Mouse (Mus musculus) lung, adult 18-20 months (tissue): ENCODE data around the gene Fam13c.
A peak's percentile ranks its signal among the peaks of the same experiment; 100 is the strongest.
"Not testable (repeated sequence)": the region's sequence is repeated elsewhere in the genome, so short reads cannot be mapped to it uniquely, and the experiment has no call there.

ENCODE experiments used
- DNase-seq, 2 experiments: peaks; one replicate each; pipeline ENCODE4 v3.0.0; 2022; ENCODE audit warnings: mixed read lengths in 2 of 2

Fam13c gene

DNA sequence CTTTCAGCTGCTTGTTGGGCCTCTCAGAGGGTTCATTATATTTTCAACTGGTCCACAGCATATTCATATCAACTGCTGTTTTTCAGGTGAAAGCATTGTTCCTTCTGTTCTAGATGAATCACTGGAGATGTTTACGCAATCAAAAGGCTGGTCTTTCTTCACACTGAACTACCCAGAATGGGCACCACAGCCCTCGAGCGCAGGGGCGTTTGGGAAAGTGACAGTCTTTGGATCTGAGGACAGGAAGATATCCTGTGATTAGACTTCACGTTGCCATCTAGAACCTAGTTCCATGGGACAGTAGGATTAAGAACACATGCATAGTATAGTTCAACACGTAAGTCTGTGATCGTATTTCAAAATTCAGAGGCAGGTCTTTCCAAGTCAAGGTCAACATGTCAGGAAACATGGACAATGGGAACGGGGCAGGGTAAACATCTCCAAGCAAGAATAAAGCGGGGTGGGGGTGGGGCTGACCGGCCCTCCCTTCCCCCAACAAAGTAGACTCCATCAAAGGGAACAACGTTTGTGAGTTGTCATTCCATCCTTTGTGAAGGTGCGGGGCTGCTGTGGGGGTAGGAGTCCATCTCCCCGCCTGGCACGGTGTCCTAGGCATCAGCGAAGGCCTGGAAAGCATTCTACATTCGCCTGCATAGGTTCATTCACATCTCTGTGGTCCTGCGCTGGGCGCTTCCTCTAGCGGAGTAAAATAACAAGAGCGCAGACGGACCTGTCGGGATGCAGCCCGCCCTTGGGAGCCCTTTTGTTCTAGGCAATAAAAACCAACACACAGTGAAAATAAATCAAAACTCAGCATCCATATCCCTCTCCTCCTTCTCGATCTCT is at the start of gene Fam13c:
Gene Fam13c, plus strand, starts transcription at position 806 of the 846 bp plus-strand sequence.
- no peak for DNase-seq

DNA sequence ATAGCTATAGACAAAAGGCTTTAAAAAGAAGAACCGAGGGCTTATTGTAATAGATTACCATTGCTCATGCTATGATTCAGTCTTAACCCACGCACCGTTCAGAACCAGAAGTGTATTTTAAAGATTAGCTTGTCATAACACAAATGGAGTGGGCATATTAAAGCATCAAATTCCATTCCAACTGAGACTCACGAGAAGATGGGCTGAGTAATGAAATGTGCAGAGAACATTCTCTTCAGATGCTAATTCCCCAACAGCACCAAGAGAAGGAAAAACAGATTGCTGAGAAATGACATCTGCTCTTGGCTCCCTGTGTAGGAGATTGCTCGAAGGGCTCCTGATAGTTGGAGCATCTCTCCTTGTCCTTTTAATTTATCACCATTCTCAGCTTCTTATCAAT is 44.4 kb upstream of the Fam13c start:
- DNase-seq = no peak

DNA sequence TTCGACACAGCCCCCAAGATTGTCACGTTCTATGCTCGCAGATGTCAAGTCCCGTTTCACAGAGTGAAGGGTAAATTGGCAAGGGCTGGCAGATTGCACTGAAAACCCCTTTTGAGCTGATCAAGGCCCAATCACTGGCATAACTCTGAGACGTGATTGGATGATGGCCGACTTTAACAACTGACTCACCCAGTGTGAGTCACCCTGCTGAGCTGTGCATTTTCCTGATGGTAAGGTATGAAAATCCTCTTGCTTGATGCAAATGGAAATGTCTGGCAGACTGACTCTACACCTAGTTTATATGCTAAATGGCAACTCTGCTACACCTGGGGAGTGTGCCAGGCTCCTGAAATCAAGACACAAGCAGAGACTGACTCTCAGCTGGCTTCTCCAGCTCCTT is 42.1 kb upstream of the Fam13c start:
- no peak for DNase-seq

DNA sequence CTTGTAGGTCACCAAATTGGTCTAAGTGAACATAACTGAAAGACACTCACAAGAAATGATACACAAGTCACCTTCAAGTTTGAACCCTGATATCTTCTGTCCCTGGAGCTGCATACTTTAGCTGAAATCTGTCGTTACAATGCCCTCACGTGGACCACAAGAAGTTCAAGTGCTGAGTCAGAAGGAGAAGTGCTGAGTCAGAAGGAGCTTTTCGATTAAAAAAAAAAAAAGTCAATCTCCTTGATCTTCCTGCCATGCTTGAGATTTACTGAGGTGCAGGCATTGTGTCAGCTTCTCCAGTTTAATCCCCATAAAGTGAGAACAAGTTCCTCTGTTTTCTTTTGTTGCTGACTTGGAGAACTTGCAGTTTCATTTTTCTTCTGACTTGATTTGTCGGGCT is 38.3 kb upstream of the Fam13c start:
- no peak for DNase-seq

DNA sequence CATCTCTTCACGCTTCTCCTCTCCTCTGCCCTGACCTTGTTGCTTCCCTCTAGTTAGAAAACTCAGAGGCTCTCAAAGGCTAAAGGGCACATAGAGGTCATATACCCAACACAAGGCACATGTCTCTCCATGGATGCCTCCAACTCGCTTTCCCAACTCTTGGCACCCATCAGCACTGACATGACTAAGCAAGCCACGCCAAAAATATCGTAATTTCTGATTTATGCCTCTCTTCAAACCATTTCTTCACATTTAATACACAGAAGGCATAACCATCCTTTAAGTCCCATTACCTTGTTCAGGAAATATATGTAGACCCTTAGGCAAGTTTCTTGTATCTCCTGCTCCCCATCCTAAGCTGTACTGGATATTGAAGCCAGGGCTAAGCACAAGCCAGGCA is 37.6 kb upstream of the Fam13c start:
- no peak for DNase-seq

DNA sequence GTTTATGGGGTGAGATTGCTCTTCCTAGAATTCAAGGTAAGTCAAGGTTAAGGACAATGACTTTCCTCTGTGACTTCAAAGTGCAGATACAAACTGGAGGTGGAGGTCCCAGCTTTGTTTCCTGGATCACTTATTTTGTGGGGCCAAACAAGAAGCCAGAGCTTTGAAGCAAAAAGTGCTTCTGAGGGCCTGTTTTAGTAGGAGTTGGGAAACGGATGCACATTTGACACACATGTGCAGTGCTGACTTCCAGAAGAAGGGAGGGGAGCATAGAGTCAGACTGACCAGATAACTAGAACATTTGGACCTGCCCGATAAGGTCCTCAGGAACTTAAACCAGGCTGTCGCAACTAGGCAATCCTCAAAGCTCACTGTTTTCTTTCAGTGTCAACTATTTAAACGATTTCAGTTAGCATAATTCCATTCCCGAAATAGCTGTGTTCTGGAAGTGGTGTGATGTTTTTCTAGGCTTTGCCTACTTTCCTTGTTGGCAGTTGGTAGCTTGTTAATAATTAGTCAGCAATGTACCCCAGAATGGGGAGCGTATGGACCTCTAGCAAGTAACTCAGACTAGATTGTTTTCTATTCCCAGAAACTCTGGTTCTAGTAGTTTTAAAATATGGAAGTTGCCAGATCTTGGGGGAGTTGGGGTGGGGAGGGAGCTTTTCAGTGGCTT is 22.3 kb upstream of the Fam13c start:
- no peak for DNase-seq

DNA sequence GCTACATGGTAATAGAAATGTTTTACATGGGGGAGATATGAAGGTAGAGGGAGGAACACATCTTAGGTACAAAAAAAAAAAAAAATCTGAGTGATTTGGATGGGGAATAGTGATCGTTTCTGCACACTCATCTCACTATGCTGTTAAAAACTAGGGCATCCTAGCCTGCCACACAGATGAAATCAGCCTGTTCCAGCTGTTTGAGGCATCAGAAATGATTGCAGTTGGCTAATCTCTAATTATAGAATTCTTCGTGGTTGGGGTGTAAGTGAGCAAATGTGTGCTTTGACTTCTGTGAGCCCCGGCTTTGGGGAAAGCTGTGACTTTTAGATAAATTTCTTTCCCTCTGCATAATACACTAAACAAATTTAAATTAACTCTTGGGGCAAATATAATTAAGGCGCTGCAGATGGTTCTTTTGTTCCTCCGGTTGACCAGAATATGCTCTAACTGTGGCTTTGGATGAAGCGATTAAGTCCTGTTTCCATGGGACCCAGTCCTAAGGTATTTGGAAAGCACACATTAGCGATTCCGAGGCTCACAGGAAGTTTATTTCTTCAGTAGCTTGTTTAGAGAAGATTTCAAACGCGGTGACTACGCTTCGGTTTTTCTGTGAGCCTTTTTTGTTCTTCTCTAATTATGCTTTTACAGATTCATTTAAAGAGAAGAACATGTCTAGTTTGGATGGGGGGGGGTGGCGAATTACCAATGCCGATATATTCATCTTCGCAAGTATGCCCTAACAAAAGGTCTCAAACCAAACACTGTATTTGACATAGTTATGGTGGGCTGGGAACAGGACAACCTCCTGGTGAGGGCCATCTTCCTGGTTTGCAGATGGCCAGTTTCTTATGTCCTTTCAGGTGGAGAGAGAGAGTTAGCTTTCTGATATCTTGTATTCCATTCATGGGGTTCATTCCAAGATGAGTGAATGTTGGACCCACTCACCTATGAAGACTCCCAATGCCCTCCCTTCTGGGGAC is 20.7 kb upstream of the Fam13c start:
- no peak for DNase-seq

DNA sequence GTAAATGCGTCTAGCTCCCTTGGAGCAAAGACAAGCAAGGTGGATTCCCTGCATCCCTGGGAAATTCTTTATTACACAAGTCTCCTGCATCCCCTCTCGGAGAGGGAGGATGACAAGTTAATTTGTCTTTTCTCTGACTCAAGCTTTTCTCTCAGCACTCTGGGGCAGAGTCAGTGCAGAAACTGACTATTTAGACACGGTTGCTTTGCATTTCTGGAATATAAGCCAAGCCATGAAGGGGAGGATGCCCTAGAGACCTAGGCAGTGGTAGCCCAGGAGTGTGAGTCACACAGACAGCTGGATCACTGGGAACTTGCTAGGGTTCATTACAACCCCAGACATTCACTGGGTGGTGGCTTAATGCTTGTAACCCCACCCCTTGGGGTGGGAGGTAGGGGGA is 13.9 kb upstream of the Fam13c start:
- DNase-seq = no peak

DNA sequence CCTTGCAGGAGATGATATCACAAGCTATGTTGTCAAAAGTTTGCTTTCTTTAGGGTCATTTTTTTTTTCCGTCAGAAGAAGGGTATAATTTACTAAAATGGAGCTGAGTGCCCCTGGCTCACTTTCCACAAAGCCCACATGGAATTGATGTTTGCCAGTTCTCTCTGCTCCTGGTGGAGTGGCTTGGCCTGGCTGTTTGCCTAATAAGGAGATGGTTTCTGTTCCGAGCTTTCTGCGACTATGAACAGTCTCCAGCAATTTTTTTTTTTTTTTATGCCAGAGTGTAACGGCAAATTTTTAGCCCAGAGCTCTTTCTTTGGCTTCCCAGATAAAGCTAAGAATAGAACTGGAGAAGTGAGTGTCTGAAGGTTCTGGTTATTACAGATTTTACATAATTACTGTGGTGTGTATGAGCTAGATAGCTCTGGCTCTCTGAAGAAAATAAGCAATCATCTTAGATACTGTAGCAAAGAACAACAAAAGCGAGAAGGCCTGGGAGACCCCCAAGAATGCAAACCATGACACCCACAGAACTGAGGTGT is 12.1 kb upstream of the Fam13c start:
- DNase-seq = no peak

DNA sequence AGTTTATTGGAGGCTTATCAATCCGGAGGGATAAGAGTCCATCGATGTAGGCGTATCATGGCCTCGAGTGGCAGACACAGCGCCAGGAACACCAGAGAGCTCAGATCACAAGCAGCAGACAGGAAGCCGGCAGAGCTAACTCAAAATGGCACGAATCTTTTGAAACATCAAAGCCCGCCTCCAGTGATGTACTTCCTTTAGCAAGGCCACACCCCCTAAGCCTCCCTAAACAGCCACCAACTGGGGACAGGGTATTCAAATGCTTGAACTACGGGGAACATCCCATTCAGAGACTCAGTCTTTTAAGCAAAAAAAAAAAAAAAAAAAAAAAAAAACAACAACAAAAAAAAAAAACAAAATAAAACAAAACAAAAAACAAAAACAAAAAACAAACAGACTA is 10.9 kb upstream of the Fam13c start:
- DNase-seq = no peak

DNA sequence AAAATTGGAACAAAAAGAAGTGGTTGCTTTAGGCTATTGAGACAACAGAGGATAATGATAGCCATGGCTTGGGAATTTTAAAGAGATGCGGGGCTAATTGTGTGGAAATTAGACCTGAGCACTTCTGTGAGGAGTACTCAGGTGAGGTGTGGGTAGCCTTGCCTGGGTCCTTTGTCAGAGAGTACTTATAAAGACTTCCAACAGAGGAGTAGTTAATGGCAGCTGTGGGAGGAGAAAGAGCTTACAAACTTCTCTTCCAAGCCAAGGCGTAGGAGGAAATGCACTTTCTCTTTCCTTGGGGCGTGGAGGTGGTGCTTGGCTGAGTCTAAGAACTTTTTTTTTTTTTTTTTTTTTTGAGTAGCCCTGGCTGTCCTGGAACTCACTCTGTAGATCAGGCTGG is 6.9 kb upstream of the Fam13c start:
- no peak for DNase-seq

DNA sequence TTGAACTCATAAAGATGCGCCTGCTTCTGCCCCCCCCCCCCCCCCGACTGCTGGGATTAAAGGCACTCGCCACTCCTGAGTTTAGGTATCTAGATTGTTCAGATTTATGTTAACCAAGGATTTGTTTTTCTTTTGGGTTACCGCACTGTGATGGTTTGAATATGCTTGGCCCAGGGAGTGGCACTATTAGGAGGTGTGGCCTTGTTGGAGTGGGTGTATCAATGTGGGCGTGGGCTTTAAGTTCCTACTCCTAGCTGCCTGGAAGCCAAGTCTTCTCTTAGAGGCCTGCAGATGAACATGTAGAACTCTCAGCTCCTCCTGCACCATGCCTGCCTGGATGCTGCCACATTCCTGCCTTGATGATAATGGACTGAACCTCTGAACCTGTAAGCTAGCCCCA is 6.5 kb upstream of the Fam13c start:
- not testable (repeated sequence) for DNase-seq

DNA sequence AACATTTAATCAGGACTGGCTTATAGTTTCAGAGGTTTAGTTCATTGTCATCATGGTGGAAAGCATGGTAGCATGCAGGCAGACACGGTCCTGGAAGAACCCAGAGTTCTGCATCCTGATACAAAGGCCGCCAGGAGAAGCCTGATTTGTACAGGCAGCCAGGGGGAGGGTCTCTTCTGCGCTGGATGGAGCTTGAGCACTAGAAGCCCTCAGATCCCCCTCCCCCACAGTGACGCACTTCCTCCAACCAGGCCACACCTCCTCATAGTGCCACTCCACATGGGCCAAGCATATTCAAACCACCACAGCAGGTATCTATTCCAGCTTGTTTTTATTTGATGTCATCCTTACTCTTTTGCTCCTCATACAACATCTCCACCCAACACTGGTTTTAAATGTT is 3.6 kb upstream of the Fam13c start:
- no peak for DNase-seq

DNA sequence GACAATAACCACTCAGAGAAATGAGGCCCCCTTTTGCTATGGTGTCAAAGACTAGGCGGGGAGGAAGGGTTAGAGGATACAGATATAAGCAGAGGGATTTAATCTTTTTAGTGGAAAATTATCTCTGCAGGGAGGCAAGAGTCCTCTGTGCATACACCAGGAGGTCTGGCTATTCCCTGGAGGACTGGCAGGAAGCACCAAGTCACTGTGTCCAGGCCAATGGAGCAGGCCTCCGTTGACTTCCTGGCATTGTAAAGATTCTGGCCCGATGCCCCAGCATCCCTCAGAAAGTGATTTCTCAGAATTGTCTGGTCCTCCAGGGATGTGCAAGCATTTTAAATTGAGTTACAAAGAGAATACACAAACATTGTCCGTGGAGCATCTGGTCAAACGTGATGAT is 3.0 kb upstream of the Fam13c start:
- peak; percentile 42 to 54 for DNase-seq

DNA sequence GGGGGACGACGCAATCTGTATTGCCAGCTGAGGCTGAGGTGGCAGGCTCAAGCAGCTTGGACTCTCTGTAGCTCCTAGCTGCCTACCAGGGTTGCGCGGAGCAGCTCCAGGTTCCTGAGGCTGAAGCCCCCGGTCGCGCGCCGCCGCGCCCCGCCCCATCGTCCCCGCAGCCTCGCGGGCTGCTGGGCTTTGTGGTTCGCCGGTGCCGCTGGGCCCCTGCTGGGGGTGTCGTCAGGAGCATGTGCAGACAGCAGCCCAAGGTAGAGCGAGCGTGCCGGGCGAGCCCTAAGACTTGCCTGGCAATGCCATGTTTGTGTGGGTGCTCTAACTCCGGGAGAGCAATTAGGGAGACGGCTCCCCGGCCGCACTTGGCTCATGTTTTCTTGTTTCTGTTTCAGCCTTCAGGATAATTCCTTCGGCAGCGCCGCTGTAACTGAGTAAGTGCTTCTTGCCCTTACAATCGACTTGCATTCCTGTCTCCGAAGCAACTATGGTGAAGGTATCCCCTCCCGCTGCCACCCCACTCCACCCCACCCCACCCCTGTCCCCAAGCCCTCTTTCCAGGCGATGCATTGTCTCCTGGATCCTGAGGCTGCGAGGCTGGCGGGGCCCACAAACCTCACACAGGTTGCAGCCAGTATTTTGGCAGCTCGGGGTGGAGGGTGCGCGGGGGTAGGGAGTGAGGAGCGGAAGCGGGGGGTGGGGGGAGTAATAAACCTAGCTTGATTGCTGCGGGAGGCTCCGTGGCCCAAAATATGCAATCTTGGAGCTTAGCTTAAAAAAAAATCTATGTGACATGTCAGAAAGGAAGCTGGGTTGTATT is 569 bp downstream of the Fam13c start:
- peak; percentile 15 to 19 for DNase-seq

DNA sequence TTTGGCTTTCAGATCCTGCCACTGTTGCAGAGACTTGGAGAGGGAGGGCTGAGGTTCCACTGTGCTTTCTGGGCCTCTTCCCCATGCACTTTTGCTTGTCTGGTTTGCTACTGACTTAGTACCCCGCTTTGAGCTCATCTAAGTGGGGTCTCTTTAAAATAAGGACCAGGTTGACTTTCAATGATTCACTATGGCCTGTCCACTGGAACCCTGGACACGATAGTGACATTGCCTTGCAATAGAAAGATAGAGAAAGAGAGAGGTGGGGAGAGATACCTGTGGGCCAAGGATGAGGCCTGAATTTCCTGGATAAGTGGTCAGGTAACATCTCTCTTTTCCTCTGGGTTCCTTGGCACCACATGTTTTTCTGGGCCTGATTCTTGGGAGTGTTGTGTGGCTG is 1.9 kb downstream of the Fam13c start:
- DNase-seq = no peak

DNA sequence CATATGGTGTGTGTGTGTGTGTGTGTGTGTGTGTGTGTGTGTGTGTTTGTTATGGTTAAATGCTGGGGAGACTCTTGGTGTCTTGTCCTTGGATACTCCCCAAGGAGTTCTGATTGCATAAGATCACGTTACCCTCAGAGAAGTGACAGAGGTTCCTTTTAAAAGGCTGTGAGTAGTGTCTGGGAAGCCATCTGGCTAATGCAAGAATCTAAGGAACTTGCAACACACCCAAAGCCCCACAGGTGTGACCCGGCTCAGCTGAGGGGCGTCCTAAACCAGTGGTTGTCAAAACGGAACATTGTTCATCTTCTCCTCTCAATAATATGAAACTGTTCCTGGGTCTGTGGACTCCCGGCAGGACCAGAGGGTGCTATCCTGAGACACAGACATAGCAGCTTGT is 2.3 kb downstream of the Fam13c start:
- DNase-seq = no peak

DNA sequence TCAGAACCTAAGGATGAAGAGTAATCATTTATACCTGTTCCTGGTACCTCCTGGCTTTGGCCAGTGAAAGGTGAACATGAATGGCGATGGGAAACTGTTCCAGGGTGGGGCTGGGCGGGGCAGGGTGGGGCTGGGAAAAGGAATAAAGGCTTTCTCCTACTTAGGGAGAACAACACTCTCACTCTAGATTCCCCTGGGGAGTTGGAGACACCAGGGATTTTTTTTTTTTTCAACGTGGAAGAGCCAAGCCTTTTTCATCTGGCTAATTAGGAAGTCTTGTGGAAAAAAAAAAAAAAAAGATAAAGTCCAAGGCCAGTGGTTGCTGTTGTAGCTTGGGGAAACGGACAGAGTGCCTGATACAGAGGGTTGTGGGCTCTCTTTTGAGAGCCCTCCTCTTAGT is 7.5 kb downstream of the Fam13c start:
- DNase-seq = no peak

DNA sequence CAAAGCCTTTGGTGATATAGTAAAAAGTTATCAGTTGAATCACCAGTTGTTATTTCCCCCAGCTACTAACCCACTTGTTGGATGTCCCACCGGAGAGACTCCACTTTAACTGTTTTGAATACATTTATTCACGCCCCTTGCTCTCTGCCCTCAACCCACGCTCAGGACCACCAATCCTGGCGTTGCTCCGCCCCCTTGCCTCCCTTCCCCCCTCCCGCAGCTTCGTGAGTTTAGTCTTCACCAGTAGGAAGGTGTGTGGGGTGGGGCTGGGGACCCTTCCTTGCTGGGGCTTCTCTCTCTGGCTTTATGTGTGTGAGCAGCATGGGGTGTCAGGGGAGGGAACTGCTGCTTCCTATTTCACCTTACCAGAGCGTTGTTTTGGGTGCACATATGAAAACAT is 8.9 kb downstream of the Fam13c start:
- no peak for DNase-seq

DNA sequence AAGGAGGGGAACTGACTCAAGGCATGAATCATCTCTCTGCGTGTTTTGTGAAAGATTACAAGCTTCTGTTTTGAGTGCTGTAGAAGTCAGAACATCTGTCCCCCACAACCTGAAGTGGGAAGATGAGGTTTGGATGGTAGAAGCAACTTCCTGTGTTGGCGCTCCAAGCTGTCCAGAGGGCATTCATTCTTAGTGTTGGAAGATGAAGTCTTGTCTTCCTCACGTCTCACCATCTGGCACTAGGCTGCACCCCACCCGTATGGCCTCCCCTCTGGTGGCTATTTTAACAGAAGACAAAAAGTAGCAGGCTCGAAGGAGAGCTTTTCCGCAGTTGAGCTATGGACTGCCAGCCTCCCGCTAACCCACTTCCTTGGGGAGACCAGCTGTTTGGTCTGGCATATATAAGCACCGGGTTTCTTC is 15.6 kb downstream of the Fam13c start:
- no peak for DNase-seq

DNA sequence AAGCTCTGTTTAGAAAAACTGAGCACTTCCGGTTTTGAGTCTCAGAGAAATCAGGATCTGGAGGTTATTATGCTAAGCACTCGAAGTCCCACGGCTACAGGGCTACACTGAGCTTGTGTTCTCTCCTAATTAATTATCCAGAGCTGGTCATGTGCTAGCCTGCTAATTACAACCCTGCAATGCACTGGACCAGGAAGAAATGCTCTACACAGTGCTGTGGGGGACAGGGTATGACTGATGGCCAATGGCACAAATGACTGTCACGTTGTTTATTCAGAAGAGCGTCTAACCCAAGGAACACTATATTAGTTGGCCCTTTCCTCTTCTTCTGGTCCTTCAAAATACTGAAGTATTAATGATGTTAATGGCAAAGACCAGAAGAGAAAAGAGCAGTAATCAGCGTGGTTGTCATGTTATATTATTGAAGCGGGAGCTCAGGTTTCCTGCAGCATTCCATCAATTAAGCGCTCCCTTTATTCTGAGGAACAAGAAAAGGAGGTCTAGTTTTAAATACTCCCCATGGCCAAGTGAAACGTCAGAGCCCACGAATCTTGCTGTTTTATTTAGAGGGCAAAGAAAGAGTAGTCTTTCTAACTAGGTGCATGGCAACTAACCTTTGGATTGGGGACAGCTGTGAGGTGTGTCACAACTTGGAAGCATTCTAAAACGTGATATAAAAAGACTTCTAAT is 18.4 kb downstream of the Fam13c start:
- DNase-seq = no peak
